Mouse (Mus musculus): ENCODE results near the gene Htt.

Gene Htt

GRCm38 (mm10) chr5:34931516-34932457, 170.2 kb downstream of the Htt start:
- DNase-seq (ENCODE audit: low spot score) = no peak

- no peak for DNase-seq (ENCODE audit: low spot score)
These were observed 170.9 kb downstream of the Htt start for GRCm38 (mm10) chr5:34932458-34932806.

- DNase-seq (ENCODE audit: low spot score) = no peak
These were observed 171.9 kb downstream of the Htt start for GRCm38 (mm10) chr5:34933461-34933860.

GRCm38 (mm10) chr5:34941710-34942470, 180.3 kb downstream of the Htt start:
- DNase-seq (ENCODE audit: low spot score) = no peak

GRCm38 (mm10) chr5:34943428-34943827, 181.9 kb downstream of the Htt start:
- no peak for DNase-seq (ENCODE audit: low spot score)

GRCm38 (mm10) chr5:34948861-34949760, 187.6 kb downstream of the Htt start, which contains the start of gene Rgs12:
TSS of gene Rgs12 (plus strand) at chr5:34949445.
- DNase-seq (ENCODE audit: low spot score) = peak; percentile 85

GRCm38 (mm10) chr5:34949769-34950211, 188.2 kb downstream of the Htt start:
- no peak for DNase-seq (ENCODE audit: low spot score)

GRCm38 (mm10) chr5:34950486-34951160, 189.1 kb downstream of the Htt start:
- no peak for DNase-seq (ENCODE audit: low spot score)

- peak; percentile 37 for DNase-seq (ENCODE audit: low spot score)
These were observed 189.8 kb downstream of the Htt start for GRCm38 (mm10) chr5:34951161-34951834.

GRCm38 (mm10) chr5:34954508-34954907, 193.0 kb downstream of the Htt start:
- DNase-seq (ENCODE audit: low spot score) = no peak

- DNase-seq (ENCODE audit: low spot score) = no peak
These were observed 194.1 kb downstream of the Htt start for GRCm38 (mm10) chr5:34955630-34956029.

GRCm38 (mm10) chr5:34956151-34956550, 194.6 kb downstream of the Htt start:
- no peak for DNase-seq (ENCODE audit: low spot score)

- no peak for DNase-seq (ENCODE audit: low spot score)
These were observed 195.5 kb downstream of the Htt start for GRCm38 (mm10) chr5:34957015-34957414.

- DNase-seq (ENCODE audit: low spot score) = no peak
These were observed 198.5 kb downstream of the Htt start for GRCm38 (mm10) chr5:34960021-34960420.

Data from urinary bladder, postnatal 14 days (tissue).